Mouse (Mus musculus): ENCODE data around the gene Gm13539.

GRCm38 (mm10) chr2:25776717-25777116 lies 5.3 kb upstream of the Gm13539 start, which contains the start of gene Lcn11:
- TF ChIP-seq CTCF (IDR thresholded peaks at IDR 0.05; ENCODE audit: low read depth, low read length), result no peak
- no peak for TF ChIP-seq POLR2A (IDR thresholded peaks at IDR 0.05; ENCODE audit: insufficient read depth, low read length)
- no peak for TF ChIP-seq EP300 (IDR thresholded peaks at IDR 0.05; ENCODE audit: insufficient read depth, low read depth, low read length)
